ENCODE assay signal across 22 mouse cellular contexts in the genomic region with DNA sequence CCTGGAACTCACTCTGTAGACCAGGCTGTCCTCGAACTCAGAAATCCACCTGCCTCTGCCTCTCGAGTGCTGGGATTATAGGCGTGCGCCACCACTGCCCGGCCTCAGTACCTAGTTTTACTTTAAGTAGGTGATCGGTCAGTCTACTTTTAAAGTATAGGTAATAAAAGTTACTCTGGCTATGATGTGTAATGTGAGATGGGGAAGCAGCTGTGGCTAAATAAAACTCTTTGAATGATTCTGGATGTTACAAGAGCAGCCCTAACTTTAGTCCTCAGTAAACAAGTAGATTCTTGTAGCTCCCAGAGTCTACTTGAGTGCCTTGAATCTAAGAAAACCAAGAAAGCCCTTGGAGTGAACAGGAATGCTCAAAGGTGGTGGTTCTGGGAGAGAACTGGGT. TPM values are rescaled to one million over a fixed set of nuclear protein-coding genes. Genes with fewer than 3 reads are reported as not detected.
DNase-seq lines count a peak whose midpoint lies in the region; TF ChIP-seq lines count a peak whose summit lies in the region.
"Had no signal": no experiment of that assay in that cellular context is flagged by ENCODE, and none has a peak within 500 bp of the region (broad histone marks: within the 10 kb centered on the region; RNA-seq: fewer than 3 reads in every experiment).

No protein-coding gene starts in this region.

- H3K27me3 ChIP-seq in heart, adult 2 months (ENCODE audit: control insufficient read depth, insufficient read depth, low read length): no peaks in the 10 kb centered on the region
- H3K27me3 ChIP-seq: embryonic facial prominence, embryonic 12.5 days; embryonic facial prominence, embryonic 15.5 days; forebrain, embryonic 12.5 days had no signal

- no peaks in the 10 kb centered on the region for H3K4me1 ChIP-seq in heart, adult 2 months (ENCODE audit: control insufficient read depth, insufficient read depth, low read length)
- no peaks in the 10 kb centered on the region for H3K4me1 ChIP-seq in lung, adult 2 months (ENCODE audit: control insufficient read depth, insufficient read depth, low read length)
- H3K4me1 ChIP-seq: embryonic facial prominence, embryonic 12.5 days; embryonic facial prominence, embryonic 15.5 days had no signal

- no peak for TF ChIP-seq POLR2A in heart, adult 2 months (IDR thresholded peaks at IDR 0.05; ENCODE audit: insufficient read depth, low read depth, low read length)
- no peak for TF ChIP-seq POLR2A in lung, adult 2 months (IDR thresholded peaks at IDR 0.05; ENCODE audit: borderline replicate concordance, extremely low read depth, low read depth, low read length)

- TF ChIP-seq EP300 in heart, adult 2 months (IDR thresholded peaks at IDR 0.05; ENCODE audit: insufficient read depth, low read depth, low read length): no peak

- no peaks in the 10 kb centered on the region for H3K79me2 ChIP-seq in heart, adult 2 months (replicated peaks; ENCODE audit: control insufficient read depth, insufficient read depth, low read length)

- no peak for TF ChIP-seq CTCF in heart, adult 2 months (IDR thresholded peaks at IDR 0.05)
- TF ChIP-seq CTCF in lung, adult 2 months (IDR thresholded peaks at IDR 0.05; ENCODE audit: insufficient read depth, low read length): no peak

- intact Hi-C loops in heart, adult 2 months (cut with DNase I): no loop called here

- no peak overlapping the region for H3K9ac ChIP-seq in heart, adult 2 months (ENCODE audit: low read depth, low read length)
- H3K9ac ChIP-seq: embryonic facial prominence, embryonic 12.5 days; embryonic facial prominence, embryonic 15.5 days; forebrain, embryonic 12.5 days had no signal

- H3K4me3 ChIP-seq in heart, adult 2 months: no peak overlapping the region
- no peak overlapping the region for H3K4me3 ChIP-seq in lung, adult 2 months (replicated peaks; ENCODE audit: extremely low read depth, low read depth, low read length)
- H3K4me3 ChIP-seq: embryonic facial prominence, embryonic 12.5 days; embryonic facial prominence, embryonic 15.5 days; erythroblast, embryonic 14.5 days; forebrain, embryonic 10.5 days; forebrain, embryonic 12.5 days had no signal

- 98% methylated on average over 6 of the region's 6 CpGs for WGBS in heart, adult 2 months
- WGBS in lung, adult 2 months: 94% methylated on average over 6 of the region's 6 CpGs

- peak; percentile 34 for DNase-seq in gastrocnemius, adult 18-20 months (ENCODE audit: low spot score)
- no peak for DNase-seq in gastrocnemius, postnatal 10 days
- peak; percentile 12 for DNase-seq in heart, adult 11 months
- no peak for DNase-seq in heart, adult 2 months
- peak; percentile 16 for DNase-seq in lung, postnatal 25 days (ENCODE audit: low spot score)
- DNase-seq in lung, adult 2 months: no peak
- no peak for DNase-seq in thymus, postnatal 36 days
- DNase-seq: adrenal gland, adult 2 months; adrenal gland, postnatal 10 days; adrenal gland, postnatal 25 days; cerebellum, adult 11 months; cerebellum, adult 18-20 months; cerebellum, adult 8-10 months; cerebellum, adult 9-11 months; cerebellum, postnatal 14 days; cerebellum, postnatal 36 days; embryo, embryonic 11 days had no signal

- H3K36me3 ChIP-seq in heart, adult 2 months (ENCODE audit: control insufficient read depth, insufficient read depth, low read length): no peaks in the 10 kb centered on the region

- no peak overlapping the region for H3K27ac ChIP-seq in heart, adult 2 months
- H3K27ac ChIP-seq: embryonic facial prominence, embryonic 12.5 days; embryonic facial prominence, embryonic 15.5 days; forebrain, embryonic 10.5 days; forebrain, embryonic 12.5 days had no signal

RNA-seq across cellular contexts. Expression of a gene that starts 31.4 kb away (rescaled TPM):
- total RNA-seq in gastrocnemius, adult 18-20 months (2021): 1 to 10 TPM; 2.1 to 2.8 TPM
- 1 to 10 TPM; 5.7 to 6.9 TPM for total RNA-seq in gastrocnemius, postnatal 10 days (2021)
- 1 to 10 TPM; 2.0 to 2.1 TPM for total RNA-seq in heart, adult 2 months (2021)
- 0.84 and 1.7 TPM in 2 replicates for polyA plus RNA-seq in heart, adult 2 months (2012; rRNA removed)
- 4.3 TPM in 2 replicates for polyA plus RNA-seq in lung, adult 2 months (2012; rRNA removed)

RNA-seq across cellular contexts. Expression of a gene that starts 37.9 kb away (rescaled TPM):
- total RNA-seq in gastrocnemius, adult 18-20 months (2021): 10 to 100 TPM; 15.0 to 18.0 TPM
- total RNA-seq in gastrocnemius, postnatal 10 days (2021): 10 to 100 TPM; 15.9 to 20.2 TPM
- total RNA-seq in heart, adult 2 months (2021): 10 to 100 TPM; 22.7 to 23.8 TPM
- 19.8 and 22.7 TPM in 2 replicates for polyA plus RNA-seq in heart, adult 2 months (2012; rRNA removed)
- 69.9 and 85.8 TPM in 2 replicates for polyA plus RNA-seq in lung, adult 2 months (2012; rRNA removed)

Comparison
In these comparisons a context has a peak if more than half of its experiments do, and no peak if none do; other contexts are left out.
1. DNase-seq: peak in gastrocnemius, adult 18-20 months (single experiment), heart, adult 11 months (single experiment) and lung, postnatal 25 days (single experiment); none in gastrocnemius, postnatal 10 days (single experiment), heart, adult 2 months (0 of 2), lung, adult 2 months (single experiment) and thymus, postnatal 36 days (0 of 2).